Comparison of ENCODE assay signal across 19 mouse cellular contexts in genomic region chr14:120225657-120226056, GRCm38 (mm10). TPM values are rescaled to one million over a fixed set of nuclear protein-coding genes. Genes with fewer than 3 reads are reported as not detected.
DNase-seq lines count a peak whose midpoint lies in the region; ATAC-seq and TF ChIP-seq lines count a peak whose summit lies in the region.
"Had no signal": no experiment of that assay in that cellular context is flagged by ENCODE, and none has a peak within 500 bp of the region (broad histone marks: within the 10 kb centered on the region; RNA-seq: fewer than 3 reads in every experiment).

No protein-coding gene starts in this region.

- peaks cover 6% of the 10 kb centered on the region; the same call in 1 of the 2 replicates for H3K9me3 ChIP-seq in midbrain, postnatal 0 days (ENCODE audit: low read length)
- H3K9me3 ChIP-seq in midbrain, embryonic 13.5 days: peaks cover 5% of the 10 kb centered on the region; the same call in 1 of the 2 replicates
- H3K9me3 ChIP-seq: limb, embryonic 15.5 days had no signal

- peak; percentile 7 for DNase-seq in cerebellum, adult 9-11 months
- no peak for DNase-seq in cerebellum, adult 18-20 months
- peak; percentile 54 for DNase-seq in heart, postnatal 4 days
- no peak for DNase-seq in heart, adult 11 months
- peak; percentile 78 for DNase-seq in midbrain, postnatal 0 days (ENCODE audit: low spot score)
- DNase-seq in cerebellum, postnatal 4 days (ENCODE audit: low spot score in 2 of 2): peak; percentile 29 to 85
- DNase-seq in kidney, adult 9 months: no peak
- DNase-seq: adrenal gland, postnatal 10 days; B cell, adult 2 months; embryo, embryonic 11 days; kidney, adult 18-20 months; kidney, postnatal 36 days; layer of hippocampus, adult 9-11 months; lung, postnatal 10 days had no signal

- H3K4me3 ChIP-seq in midbrain, postnatal 0 days (ENCODE audit: low read depth, low read length): no peak overlapping the region
- H3K4me3 ChIP-seq in midbrain, embryonic 13.5 days (replicated peaks): no peak overlapping the region
- H3K4me3 ChIP-seq: limb, embryonic 15.5 days had no signal

- H3K27me3 ChIP-seq in midbrain, postnatal 0 days (ENCODE audit: insufficient read depth, low read length): no peaks in the 10 kb centered on the region
- no peaks in the 10 kb centered on the region for H3K27me3 ChIP-seq in midbrain, embryonic 13.5 days
- H3K27me3 ChIP-seq: limb, embryonic 15.5 days had no signal

- H3K36me3 ChIP-seq in midbrain, postnatal 0 days (ENCODE audit: insufficient read depth, low read length): no peaks in the 10 kb centered on the region
- no peaks in the 10 kb centered on the region for H3K36me3 ChIP-seq in midbrain, embryonic 13.5 days
- H3K36me3 ChIP-seq: limb, embryonic 15.5 days had no signal

- no peaks in the 10 kb centered on the region for H3K4me1 ChIP-seq in midbrain, postnatal 0 days (ENCODE audit: insufficient read depth, low read length)
- peaks cover 17% of the 10 kb centered on the region for H3K4me1 ChIP-seq in midbrain, embryonic 13.5 days (replicated peaks)

- H3K9ac ChIP-seq in midbrain, postnatal 0 days (replicated peaks; ENCODE audit: low read length, poor library complexity, severe bottlenecking): no peak overlapping the region
- no peak overlapping the region for H3K9ac ChIP-seq in midbrain, embryonic 13.5 days (replicated peaks)
- H3K9ac ChIP-seq: limb, embryonic 15.5 days had no signal

- no peak for TF ChIP-seq CTCF in midbrain, postnatal 0 days (IDR thresholded peaks at IDR 0.05)

- ATAC-seq in midbrain, postnatal 0 days (ENCODE audit: low FRiP score): no peak
- no peak for ATAC-seq in midbrain, embryonic 13.5 days
- ATAC-seq: forebrain, embryonic 16.5 days; midbrain, embryonic 16.5 days had no signal

- H3K27ac ChIP-seq in midbrain, postnatal 0 days (ENCODE audit: low read depth, low read length): no peak overlapping the region
- H3K27ac ChIP-seq in midbrain, embryonic 13.5 days: no peak overlapping the region
- H3K27ac ChIP-seq: limb, embryonic 15.5 days had no signal

- H3K4me2 ChIP-seq in midbrain, postnatal 0 days (ENCODE audit: low read depth, low read length, poor library complexity, severe bottlenecking): no peak overlapping the region
- no peak overlapping the region for H3K4me2 ChIP-seq in midbrain, embryonic 13.5 days (replicated peaks)
- H3K4me2 ChIP-seq: heart, embryonic 11.5 days; limb, embryonic 15.5 days had no signal

- WGBS in midbrain, postnatal 0 days: 74% methylated on average over 3 of the region's 3 CpGs
- 89% methylated on average over 3 of the region's 3 CpGs for WGBS in midbrain, embryonic 13.5 days

RNA-seq across cellular contexts. Expression of gene Mbnl2, which starts 49.8 kb away (rescaled TPM):
- 100 to 1,000 TPM; 193 TPM for total RNA-seq in heart, postnatal 4 days (2021)
- 40.4 and 41.4 TPM in 2 replicates for total RNA-seq in midbrain, postnatal 0 days (2014; rRNA removed)
- 19.5 and 20.4 TPM in 2 replicates for polyA plus RNA-seq in midbrain, postnatal 0 days (2015; fragmentation: Nextera tagmentation; extraction: Ambion mirVana)
- polyA plus RNA-seq in midbrain, embryonic 13.5 days (2015; fragmentation: Nextera tagmentation; extraction: Ambion mirVana): 17.2 and 17.6 TPM in 2 replicates

Comparison
In these comparisons a context has a peak if more than half of its experiments do, and no peak if none do; other contexts are left out.
1. DNase-seq: peak in cerebellum, adult 9-11 months (single experiment), heart, postnatal 4 days (single experiment), midbrain, postnatal 0 days (single experiment) and cerebellum, postnatal 4 days (2 of 2); none in cerebellum, adult 18-20 months (0 of 2), heart, adult 11 months (single experiment) and kidney, adult 9 months (single experiment).